Mouse (Mus musculus) liver, adult 2 months (tissue): ENCODE measurements around the gene Zdhhc13.

ENCODE experiments used
- CTCF ChIP-seq: fragments of 200-500 bp; IDR thresholded peaks from 2 replicates; pipeline ENCODE4 v1.5.1; 2011; ENCODE audit warnings: low read depth, low read length, control low read depth
- POLR2A ChIP-seq: fragments of 200-500 bp; IDR thresholded peaks from 2 replicates; pipeline ENCODE4 v1.6.1; 2011; ENCODE audit warnings: low read length, control low read depth; ENCODE audit not compliant: insufficient read depth; ENCODE audit errors: extremely low read depth

DNA sequence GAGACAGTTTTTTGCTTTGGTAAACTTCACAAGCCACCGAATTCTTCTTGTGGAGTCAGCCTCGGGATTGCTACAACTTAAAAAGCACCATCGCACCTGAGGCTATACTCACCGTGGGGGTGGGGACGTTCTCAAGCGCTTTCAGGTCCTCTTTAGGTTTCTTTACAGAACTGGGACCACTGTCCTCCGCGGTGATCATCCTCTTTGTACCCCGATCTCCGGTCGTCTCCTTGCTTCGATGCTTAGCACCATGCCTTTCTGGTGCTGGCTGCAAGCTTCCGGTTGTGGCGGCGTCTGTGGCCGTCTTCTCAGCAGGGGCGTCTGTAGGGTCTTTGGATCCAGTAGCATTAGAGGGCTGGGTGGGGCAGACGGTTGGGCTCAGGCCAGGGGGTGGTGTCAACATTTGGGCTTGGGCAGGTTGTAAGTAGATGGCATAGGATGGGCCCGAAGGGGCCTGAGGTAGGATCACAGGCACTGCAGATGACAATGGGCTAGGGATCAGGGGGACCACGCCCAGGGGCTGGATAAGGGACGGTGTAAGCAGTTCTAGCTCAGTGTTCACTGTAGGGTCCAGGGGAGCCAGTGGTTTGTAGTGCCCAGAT lies 81.9 kb downstream of the Zdhhc13 start:
- TF ChIP-seq POLR2A, result no peak
- TF ChIP-seq CTCF, result no peak
